Mouse (Mus musculus): ENCODE measurements around the gene Clk4.

Clk4 gene

GRCm38 (mm10) chr11:51261680-51262219 lies at the start of gene Clk4:
TSS of gene Clk4 (plus strand) at chr11:51261730.
- DNase-seq (ENCODE audit: low spot score in 2 of 2), result no peak

- DNase-seq (ENCODE audit: low spot score in 2 of 2), result no peak
Measured at GRCm38 (mm10) chr11:51214021-51214420, 47.5 kb upstream of the Clk4 start.

DNA sequence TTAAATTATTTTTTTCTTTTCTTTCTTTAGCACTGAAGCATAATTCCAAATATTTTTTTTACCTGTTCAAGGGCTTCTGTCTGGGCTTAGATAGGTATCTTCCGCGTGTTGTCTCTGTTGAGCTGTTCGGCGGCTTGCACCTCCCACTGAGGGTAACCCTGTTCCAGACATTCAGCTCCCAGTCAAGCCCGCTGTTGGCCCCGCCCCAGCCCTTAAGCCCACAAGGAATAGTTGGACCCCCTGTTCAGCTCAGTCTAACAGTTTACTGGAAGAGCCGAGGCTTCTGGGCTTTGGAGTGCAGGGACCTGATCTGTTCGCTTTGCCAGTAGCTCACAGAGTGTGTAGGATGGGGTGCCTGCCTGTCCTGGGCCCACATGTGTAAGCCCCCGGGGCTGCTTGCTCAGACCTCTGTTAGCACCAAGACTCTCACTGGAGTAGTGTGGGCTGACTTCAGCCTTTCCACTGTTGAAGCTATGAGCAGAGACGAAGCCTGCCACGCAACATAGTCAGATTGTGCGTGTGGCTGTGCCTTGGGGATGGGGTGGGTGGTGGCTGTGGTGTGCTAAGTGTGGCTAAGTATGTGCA lies 42.0 kb upstream of the Clk4 start:
- DNase-seq (ENCODE audit: low spot score in 2 of 2), result no peak

- DNase-seq (ENCODE audit: low spot score in 2 of 2), result no peak
Measured at GRCm38 (mm10) chr11:51220308-51220707, 41.2 kb upstream of the Clk4 start, which contains the start of gene Gm12569. TSS of gene Gm12569 (plus strand) at chr11:51220473.

- no peak for DNase-seq (ENCODE audit: low spot score in 2 of 2)
Measured at GRCm38 (mm10) chr11:51227104-51227503, 34.4 kb upstream of the Clk4 start.

DNA sequence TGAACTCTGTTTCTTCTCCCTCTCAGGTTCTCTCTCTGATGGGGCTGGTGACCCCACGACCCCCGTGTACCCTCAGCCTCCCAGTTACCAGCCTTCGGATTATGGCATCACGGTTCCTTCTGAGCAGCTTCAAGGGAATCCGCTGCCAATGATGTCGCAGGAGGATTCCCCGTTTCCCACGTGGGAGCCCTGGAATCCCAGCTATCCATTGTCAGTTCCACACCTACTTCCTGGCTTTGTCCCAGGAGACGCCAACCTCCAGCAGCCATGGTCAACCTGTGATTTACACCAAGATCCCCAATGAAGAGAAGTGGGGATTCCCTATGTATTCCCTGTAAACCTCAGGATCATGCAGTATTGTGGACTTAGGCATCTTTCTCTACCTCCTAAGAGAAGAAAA lies 26.9 kb upstream of the Clk4 start:
- no peak for DNase-seq (ENCODE audit: low spot score in 2 of 2)

- DNase-seq (ENCODE audit: low spot score in 2 of 2), result no peak
Measured at GRCm38 (mm10) chr11:51242897-51243296, 18.6 kb upstream of the Clk4 start.

DNA sequence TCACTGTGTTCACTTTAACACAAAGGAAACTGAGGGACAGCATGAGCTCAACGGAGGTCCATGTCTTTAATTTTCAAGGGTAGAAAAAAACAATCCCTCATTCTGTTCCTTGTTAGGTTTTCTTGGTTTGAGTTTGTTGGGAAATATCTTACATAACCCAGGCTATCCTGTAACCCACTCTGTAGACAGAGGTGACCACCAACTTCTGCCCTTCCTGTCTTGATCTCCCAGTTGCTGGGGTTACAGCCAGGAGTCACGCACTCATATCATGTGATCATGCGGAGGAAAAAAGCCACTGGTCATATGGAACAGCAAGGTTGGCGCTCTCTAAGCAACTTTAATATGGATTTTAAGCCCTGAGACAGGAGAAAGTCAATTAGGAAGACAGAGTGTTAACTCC lies 4.5 kb upstream of the Clk4 start:
- DNase-seq (ENCODE audit: low spot score in 2 of 2), result no peak

GRCm38 (mm10) chr11:51262342-51263285 lies 1.1 kb downstream of the Clk4 start, which contains the start of gene BC049762:
TSS of gene BC049762 (minus strand) at chr11:51263046.
- peak; percentile 99 for DNase-seq (ENCODE audit: low spot score in 2 of 2)

- DNase-seq (ENCODE audit: low spot score in 2 of 2), result no peak
Measured at GRCm38 (mm10) chr11:51263286-51263831, 1.8 kb downstream of the Clk4 start.

- DNase-seq (ENCODE audit: low spot score in 2 of 2), result peak in 1 of 2 experiments; percentile 16
Measured at GRCm38 (mm10) chr11:51264352-51264751, 2.8 kb downstream of the Clk4 start.

DNA sequence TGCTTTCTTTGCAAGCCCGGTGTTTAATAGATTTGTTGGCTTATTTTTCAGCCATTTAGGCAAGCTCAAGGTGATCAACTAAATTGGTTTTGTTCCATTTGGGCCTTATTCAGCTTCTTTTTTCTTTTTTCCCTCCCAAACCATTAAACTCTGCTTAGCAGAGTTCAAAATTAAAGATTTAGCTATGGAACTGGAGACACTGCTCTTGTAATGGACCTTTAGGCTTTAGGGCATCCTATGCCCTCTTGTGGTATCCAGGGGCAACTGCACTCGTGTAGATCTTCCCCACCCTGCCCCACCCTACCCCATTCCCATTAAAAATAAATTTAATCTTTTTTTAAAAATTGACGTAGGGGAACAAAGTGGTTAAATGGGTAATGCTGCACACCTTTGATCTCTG lies 3.8 kb downstream of the Clk4 start:
- DNase-seq (ENCODE audit: low spot score in 2 of 2), result no peak

DNA sequence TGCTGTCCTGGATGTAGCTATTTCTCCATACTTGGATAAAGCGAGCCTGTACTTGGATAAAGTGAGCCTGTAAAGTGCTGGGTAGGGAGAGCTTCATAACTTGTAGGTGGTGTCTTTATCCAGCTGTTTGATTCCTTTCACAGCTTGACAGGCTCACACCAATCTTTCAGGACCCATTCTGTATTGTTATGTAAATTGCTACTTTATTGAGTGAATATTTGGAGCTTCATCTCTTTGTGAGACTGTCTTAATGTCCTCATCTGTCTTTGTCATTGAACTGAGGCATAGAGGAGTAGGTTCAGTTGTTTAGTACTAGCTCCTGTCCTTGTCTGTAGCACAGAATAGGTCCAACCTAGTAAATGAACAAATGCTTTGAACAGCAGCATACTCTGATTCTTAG lies 12.9 kb downstream of the Clk4 start:
- DNase-seq (ENCODE audit: low spot score in 2 of 2), result no peak

DNA sequence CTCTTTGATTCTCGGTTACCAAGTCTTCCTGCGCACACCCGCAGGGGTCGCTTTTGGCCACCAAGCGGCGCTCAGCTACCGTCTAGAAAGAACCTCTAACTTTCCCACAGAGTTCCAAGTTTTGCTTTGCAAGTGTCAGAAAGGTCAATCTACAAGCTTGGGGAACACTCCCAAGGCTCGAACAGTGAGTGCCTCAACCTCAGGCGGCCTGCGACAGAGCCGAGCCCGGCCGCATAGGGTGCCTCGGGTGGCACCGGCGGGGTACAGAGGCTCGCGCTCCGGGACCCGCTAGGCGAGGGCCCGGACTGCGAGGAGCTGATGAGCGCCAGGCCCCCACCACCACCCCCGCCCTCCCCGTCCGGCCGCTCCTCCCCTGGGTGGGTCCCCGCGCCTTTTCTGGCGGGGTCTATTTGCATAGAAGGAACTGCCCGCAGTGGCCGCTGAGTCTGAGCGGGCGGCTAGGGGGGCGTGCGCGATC lies 28.1 kb downstream of the Clk4 start, which contains the start of gene Col23a1:
TSS of gene Col23a1 (plus strand) at position 357 of the 478 bp plus-strand sequence.
- peak; percentile 45 to 51 for DNase-seq (ENCODE audit: low spot score in 2 of 2)

DNA sequence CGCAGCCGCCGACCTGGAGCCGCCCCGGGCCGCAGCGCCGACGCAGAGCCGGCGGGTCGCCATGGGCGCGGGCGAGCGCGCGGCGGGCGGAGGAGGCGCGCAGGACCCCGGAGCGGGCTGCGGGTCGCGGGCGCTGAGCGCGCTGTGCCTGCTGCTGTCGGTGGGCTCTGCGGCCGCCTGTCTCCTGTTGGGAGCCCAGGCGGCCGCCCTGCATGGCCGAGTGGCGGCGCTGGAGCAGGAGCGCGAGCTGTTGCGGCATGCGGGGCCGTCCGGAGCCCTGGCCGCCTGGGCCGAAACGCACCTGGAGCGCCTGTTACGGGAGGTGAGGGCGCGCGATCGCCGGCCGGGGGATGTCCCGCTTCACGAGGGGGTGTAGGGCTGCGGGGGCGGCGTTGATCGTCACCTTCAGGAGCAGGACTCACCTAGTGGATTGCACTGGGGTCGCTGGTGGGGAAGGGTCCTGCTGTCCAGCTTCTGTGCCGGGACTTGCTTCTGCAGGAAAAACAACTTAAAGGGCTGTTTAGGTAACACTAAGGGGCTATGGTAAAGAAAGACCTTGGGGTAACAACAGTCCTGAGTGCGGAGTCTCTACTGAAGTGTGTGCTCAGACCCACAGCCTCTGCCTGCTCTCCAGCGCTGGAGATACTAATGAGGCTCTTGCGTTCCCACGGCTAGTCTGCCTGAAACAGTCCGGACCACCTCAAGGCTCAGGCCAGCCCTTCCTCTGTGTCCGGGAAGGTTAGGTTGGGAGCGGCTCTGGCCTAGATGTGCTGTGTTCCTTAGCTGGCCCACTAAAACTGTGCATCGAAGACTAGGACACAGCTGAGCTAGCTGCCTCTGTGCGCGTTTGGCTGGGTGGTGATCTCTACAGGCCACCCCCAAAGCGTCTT lies 28.8 kb downstream of the Clk4 start:
- peak in 1 of 2 experiments; percentile 6 for DNase-seq (ENCODE audit: low spot score in 2 of 2)

DNA sequence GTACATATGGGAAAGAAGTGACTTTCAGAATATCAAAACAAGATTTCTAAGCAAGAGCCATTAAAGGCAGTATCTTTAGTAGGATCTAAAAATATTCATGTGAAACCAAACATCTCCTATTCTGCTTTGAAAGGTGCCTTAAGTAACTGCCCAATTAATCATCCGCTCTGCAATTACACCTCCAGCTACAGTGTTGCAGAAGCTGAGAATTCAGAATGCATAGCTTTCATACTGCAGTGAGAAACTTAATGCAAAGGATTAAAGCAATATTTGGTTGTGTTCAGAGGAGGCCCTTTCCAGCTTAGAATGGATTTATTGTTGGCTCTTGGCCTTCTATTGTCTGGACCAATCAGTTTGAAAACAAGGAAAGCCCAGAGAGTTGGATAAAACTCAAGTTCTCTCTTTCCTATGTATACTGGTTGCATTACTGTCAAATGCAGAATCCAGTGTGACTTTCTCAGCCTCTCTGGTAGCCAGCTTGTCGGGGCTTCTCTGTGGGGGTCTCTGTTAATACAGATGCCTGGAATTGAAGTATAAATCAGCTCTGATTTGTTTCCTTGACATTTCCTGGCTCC lies 32.5 kb downstream of the Clk4 start:
- no peak for DNase-seq (ENCODE audit: low spot score in 2 of 2)

- no peak for DNase-seq (ENCODE audit: low spot score in 2 of 2)
Measured at GRCm38 (mm10) chr11:51295742-51296141, 34.2 kb downstream of the Clk4 start.

DNA sequence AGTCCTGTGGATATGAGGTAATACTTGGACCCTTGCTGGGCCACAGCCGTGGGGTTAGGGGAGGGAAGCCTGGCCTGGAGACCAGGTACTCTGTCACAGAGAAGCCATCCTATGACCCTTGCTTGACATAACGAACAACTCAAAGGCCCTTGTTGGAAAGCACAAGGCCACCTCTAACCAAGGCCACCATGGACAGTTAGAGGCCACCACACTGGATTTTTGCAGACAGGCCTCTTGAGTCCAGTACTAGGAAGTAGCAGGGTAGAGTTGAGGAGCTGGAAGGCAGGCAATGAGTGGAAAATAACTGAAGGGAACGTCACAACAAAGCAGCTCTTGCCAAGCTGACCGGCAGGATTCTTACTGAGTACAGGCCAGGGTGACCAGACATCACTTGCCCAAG lies 37.2 kb downstream of the Clk4 start:
- DNase-seq (ENCODE audit: low spot score in 2 of 2), result no peak

GRCm38 (mm10) chr11:51302396-51302795 lies 40.9 kb downstream of the Clk4 start:
- DNase-seq (ENCODE audit: low spot score in 2 of 2), result no peak

DNA sequence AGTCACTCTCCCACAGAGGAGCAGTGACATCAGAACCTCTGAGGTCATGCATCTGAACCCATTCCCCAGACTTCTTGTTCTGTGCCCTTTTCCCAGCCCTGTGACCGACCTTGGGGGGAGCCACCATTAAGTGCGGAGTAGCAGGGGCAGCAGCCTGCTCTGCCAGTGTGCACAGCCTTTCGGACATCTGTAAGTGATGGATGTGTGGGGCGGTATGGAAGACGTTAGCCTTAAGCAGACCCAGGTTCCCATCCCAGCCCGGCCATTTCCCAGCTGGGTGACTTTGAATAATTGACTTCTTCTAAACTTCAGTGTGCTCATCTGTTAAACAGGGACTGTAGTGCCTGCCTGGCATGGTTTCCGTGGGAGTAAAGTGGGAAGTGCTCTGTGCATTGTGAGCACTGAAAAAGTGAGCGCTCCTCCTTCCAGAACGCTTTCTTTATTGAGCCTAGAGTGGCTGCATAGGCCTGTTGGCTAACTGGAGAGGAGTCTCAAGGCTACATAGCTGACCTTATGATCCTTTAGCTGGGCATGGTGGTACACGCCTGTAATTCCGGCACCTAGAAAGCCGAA lies 42.5 kb downstream of the Clk4 start:
- no peak for DNase-seq (ENCODE audit: low spot score in 2 of 2)

Data from spleen, postnatal 36 days (tissue).